Mouse (Mus musculus) retina, postnatal 7 days (tissue): Measurements from ENCODE around the gene Klhl8.
A peak's percentile ranks its signal among the peaks of the same experiment; 100 is the strongest.

Experiments
- DNase-seq: peaks from one replicate; pipeline ENCODE4 v3.0.0-alpha.2; 2012; ENCODE audit warnings: low read depth, low spot score

The Klhl8 gene

GRCm38 (mm10) chr5:103846609-103847008 lies 64.5 kb downstream of the Klhl8 start:
- no peak for DNase-seq

- no peak for DNase-seq
These were observed 64.9 kb downstream of the Klhl8 start for GRCm38 (mm10) chr5:103846154-103846551.

GRCm38 (mm10) chr5:103845418-103846153 lies 65.5 kb downstream of the Klhl8 start:
- peak; percentile 30 for DNase-seq

- DNase-seq: no peak
These were observed 67.1 kb downstream of the Klhl8 start for GRCm38 (mm10) chr5:103843938-103844337.

GRCm38 (mm10) chr5:103839265-103839626 lies 71.8 kb downstream of the Klhl8 start:
- DNase-seq: no peak

GRCm38 (mm10) chr5:103838550-103839264 lies 72.4 kb downstream of the Klhl8 start:
- DNase-seq: no peak

- no peak for DNase-seq
These were observed 74.8 kb downstream of the Klhl8 start for GRCm38 (mm10) chr5:103836148-103836784.

GRCm38 (mm10) chr5:103835471-103836147 lies 75.5 kb downstream of the Klhl8 start:
- DNase-seq: no peak

GRCm38 (mm10) chr5:103830886-103831285 lies 80.2 kb downstream of the Klhl8 start:
- DNase-seq: no peak

- no peak for DNase-seq
These were observed 81.9 kb downstream of the Klhl8 start for GRCm38 (mm10) chr5:103829158-103829557.

GRCm38 (mm10) chr5:103828729-103829128 lies 82.3 kb downstream of the Klhl8 start:
- no peak for DNase-seq

- DNase-seq: no peak
These were observed 82.8 kb downstream of the Klhl8 start for GRCm38 (mm10) chr5:103828304-103828703.

- DNase-seq: no peak
These were observed 88.1 kb downstream of the Klhl8 start for GRCm38 (mm10) chr5:103822949-103823348.

GRCm38 (mm10) chr5:103821500-103822298 lies 89.4 kb downstream of the Klhl8 start:
- DNase-seq: no peak

- DNase-seq: no peak
These were observed 90.0 kb downstream of the Klhl8 start for GRCm38 (mm10) chr5:103821062-103821461.

GRCm38 (mm10) chr5:103819674-103820073 lies 91.4 kb downstream of the Klhl8 start:
- DNase-seq: no peak

- DNase-seq: no peak
These were observed 92.5 kb downstream of the Klhl8 start for GRCm38 (mm10) chr5:103818602-103819001.

GRCm38 (mm10) chr5:103817754-103818153 lies 93.3 kb downstream of the Klhl8 start:
- DNase-seq: peak; percentile 78

GRCm38 (mm10) chr5:103816718-103817117 lies 94.3 kb downstream of the Klhl8 start:
- DNase-seq: no peak

- DNase-seq: no peak
These were observed 95.8 kb downstream of the Klhl8 start for GRCm38 (mm10) chr5:103815249-103815617.

GRCm38 (mm10) chr5:103814551-103815248 lies 96.4 kb downstream of the Klhl8 start:
- DNase-seq: no peak
